ENCODE assay signal across 10 mouse cellular contexts in genomic region chr9:66872015-66872727, GRCm38 (mm10). TPM values are rescaled to one million over a fixed set of nuclear protein-coding genes. Genes with fewer than 3 reads are reported as not detected.
DNase-seq lines count a peak whose midpoint lies in the region; ATAC-seq and TF ChIP-seq lines count a peak whose summit lies in the region.
"Had no signal": no experiment of that assay in that cellular context is flagged by ENCODE, and none has a peak within 500 bp of the region (broad histone marks: within the 10 kb centered on the region; RNA-seq: fewer than 3 reads in every experiment).

No protein-coding gene starts in this region.

- 61% methylated on average over 9 of the region's 10 CpGs for WGBS in lung, postnatal 0 days

- peak; percentile 83 for ATAC-seq in lung, postnatal 0 days

- intact Hi-C loops in heart, postnatal 14 days (cut with DNase I) = loop anchor here (5.0 kb wide), 1 partner anchor 45 kb away; the partner anchor contains the start of gene Rab8b

- H3K4me3 ChIP-seq in lung, postnatal 0 days (ENCODE audit: low read depth, low read length) = no peak overlapping the region
- H3K4me3 ChIP-seq: erythroblast, embryonic 14.5 days; neural tube, embryonic 12.5 days had no signal

- peak overlapping the region; percentile 6; the same call in 1 of the 2 replicates for H3K4me2 ChIP-seq in lung, postnatal 0 days (replicated peaks; ENCODE audit: low read depth, low read length)
- H3K4me2 ChIP-seq: neural tube, embryonic 12.5 days had no signal

- peak overlapping the region; percentile 62 for H3K27ac ChIP-seq in lung, postnatal 0 days (ENCODE audit: low read length)
- H3K27ac ChIP-seq: neural tube, embryonic 12.5 days had no signal

- TF ChIP-seq CTCF in lung, postnatal 0 days (IDR thresholded peaks at IDR 0.05) = no peak

- no peak overlapping the region for H3K9ac ChIP-seq in lung, postnatal 0 days (replicated peaks; ENCODE audit: low read depth)
- H3K9ac ChIP-seq: neural tube, embryonic 12.5 days had no signal

- peak; percentile 56 for DNase-seq in adrenal gland, adult 8-10 months
- peak; percentile 20 to 25 for DNase-seq in adrenal gland, postnatal 4 days (ENCODE audit: low spot score in 2 of 2)
- DNase-seq in heart, postnatal 14 days = peak; percentile 83 to 84
- peak; percentile 91 for DNase-seq in lung, postnatal 0 days (ENCODE audit: low spot score)
- DNase-seq in embryo, embryonic 10 days (ENCODE audit: low spot score) = no peak
- DNase-seq in right cerebral cortex, postnatal 4 days = no peak
- no peak for DNase-seq in thymus, postnatal 0 days (ENCODE audit: low spot score)
- DNase-seq: layer of hippocampus, adult 9-11 months had no signal

- no peaks in the 10 kb centered on the region for H3K36me3 ChIP-seq in lung, postnatal 0 days (ENCODE audit: insufficient read depth, low read length)

- H3K9me3 ChIP-seq in lung, postnatal 0 days (ENCODE audit: low read length) = no peaks in the 10 kb centered on the region
- H3K9me3 ChIP-seq: neural tube, embryonic 12.5 days had no signal

- H3K27me3 ChIP-seq in lung, postnatal 0 days (replicated peaks; ENCODE audit: insufficient read depth, low read length) = no peaks in the 10 kb centered on the region
- H3K27me3 ChIP-seq: neural tube, embryonic 12.5 days had no signal

- peak; percentile 46; the same call in 1 of the 2 replicates for TF ChIP-seq EP300 in lung, postnatal 0 days (IDR thresholded peaks at IDR 0.05)

- no peaks in the 10 kb centered on the region for H3K4me1 ChIP-seq in lung, postnatal 0 days (ENCODE audit: insufficient read depth, low read depth, low read length)
- H3K4me1 ChIP-seq: neural tube, embryonic 12.5 days had no signal

RNA-seq across cellular contexts. Expression of gene Aph1c, which starts 37.6 kb away (rescaled TPM):
- 10 to 100 TPM in 1 of 4 experiments, 1 to 10 TPM in 3; 7.1 to 10.7 (median 8.0) TPM for total RNA-seq in adrenal gland, adult 8-10 months (2022)
- 10 to 100 TPM in 1 of 2 experiments, 1 to 10 TPM in 1; 9.6 to 10.4 TPM for total RNA-seq in adrenal gland, postnatal 4 days (2021)
- total RNA-seq in heart, postnatal 14 days (2021) = 1 to 10 TPM; 1.0 to 1.9 TPM
- 10.5 and 11.7 TPM in 2 replicates for polyA plus RNA-seq in lung, postnatal 0 days (2015; fragmentation: Nextera tagmentation; extraction: Ambion mirVana)
- polyA plus RNA-seq in thymus, postnatal 0 days (2015; fragmentation: Nextera tagmentation; extraction: Ambion mirVana) = 2.1 and 3.5 TPM in 2 replicates
- polyA plus RNA-seq: erythroblast, embryonic 14.5 days had no signal

RNA-seq across cellular contexts. Expression of gene Rab8b, which starts 47.3 kb away (rescaled TPM):
- 10 to 100 TPM; 15.3 to 30.9 (median 23.9) TPM for total RNA-seq in adrenal gland, adult 8-10 months (2022)
- total RNA-seq in adrenal gland, postnatal 4 days (2021) = 10 to 100 TPM; 27.5 to 28.2 TPM
- 10 to 100 TPM; 12.7 to 13.5 TPM for total RNA-seq in heart, postnatal 14 days (2021)
- 15.6 and 20.4 TPM in 2 replicates for polyA plus RNA-seq in lung, postnatal 0 days (2015; fragmentation: Nextera tagmentation; extraction: Ambion mirVana)
- 14.4 and 25.8 TPM in 2 replicates for polyA plus RNA-seq in thymus, postnatal 0 days (2015; fragmentation: Nextera tagmentation; extraction: Ambion mirVana)

Comparison
In these comparisons a context has a peak if more than half of its experiments do, and no peak if none do; other contexts are left out.
1. DNase-seq: peak in adrenal gland, adult 8-10 months (single experiment), adrenal gland, postnatal 4 days (2 of 2), heart, postnatal 14 days (2 of 2) and lung, postnatal 0 days (single experiment); none in embryo, embryonic 10 days (single experiment), right cerebral cortex, postnatal 4 days (single experiment) and thymus, postnatal 0 days (single experiment).